Mouse (Mus musculus): ENCODE results near the gene Crip2.

Crip2 gene

GRCm38 (mm10) chr12:113124726-113125125, 15.3 kb upstream of the Crip2 start:
- in situ Hi-C loops (cut with MboI; ENCODE audit: low sequenced_read_pairs) = no loop called here

GRCm38 (mm10) chr12:113130732-113131131, 9.3 kb upstream of the Crip2 start:
- in situ Hi-C loops (cut with MboI; ENCODE audit: low sequenced_read_pairs) = no loop called here

DNA sequence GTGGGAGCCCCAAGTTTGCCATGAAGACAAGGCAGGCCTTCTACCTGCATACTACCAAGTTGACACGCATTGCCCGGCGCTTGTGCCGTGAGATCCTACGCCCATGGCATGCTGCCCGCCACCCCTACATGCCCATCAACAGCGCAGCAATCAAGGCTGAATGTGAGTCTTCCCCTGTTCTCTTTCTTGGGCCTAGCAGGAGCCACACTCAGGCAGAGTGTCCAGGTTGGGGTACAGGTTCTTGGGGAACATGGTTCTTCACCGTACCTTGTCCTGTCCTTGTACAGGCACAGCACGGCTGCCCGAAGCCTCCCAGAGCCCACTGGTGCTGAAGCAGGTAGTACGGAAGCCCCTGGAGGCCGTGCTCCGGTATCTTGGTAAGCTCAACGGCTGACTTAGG, 8.4 kb upstream of the Crip2 start:
- in situ Hi-C loops (cut with MboI; ENCODE audit: low sequenced_read_pairs) = no loop called here

GRCm38 (mm10) chr12:113132567-113132966, 7.5 kb upstream of the Crip2 start:
- in situ Hi-C loops (cut with MboI; ENCODE audit: low sequenced_read_pairs) = no loop called here

GRCm38 (mm10) chr12:113133260-113133659, 6.8 kb upstream of the Crip2 start:
- in situ Hi-C loops (cut with MboI; ENCODE audit: low sequenced_read_pairs) = no loop called here

GRCm38 (mm10) chr12:113133861-113134403, 6.1 kb upstream of the Crip2 start:
- in situ Hi-C loops (cut with MboI; ENCODE audit: low sequenced_read_pairs) = no loop called here

GRCm38 (mm10) chr12:113134502-113134901, 5.5 kb upstream of the Crip2 start:
- in situ Hi-C loops (cut with MboI; ENCODE audit: low sequenced_read_pairs) = no loop called here

- in situ Hi-C loops (cut with MboI; ENCODE audit: low sequenced_read_pairs) = no loop called here
Observed at GRCm38 (mm10) chr12:113135401-113135800, 4.6 kb upstream of the Crip2 start.

- in situ Hi-C loops (cut with MboI; ENCODE audit: low sequenced_read_pairs) = no loop called here
Observed at GRCm38 (mm10) chr12:113136492-113137020, 3.5 kb upstream of the Crip2 start.

DNA sequence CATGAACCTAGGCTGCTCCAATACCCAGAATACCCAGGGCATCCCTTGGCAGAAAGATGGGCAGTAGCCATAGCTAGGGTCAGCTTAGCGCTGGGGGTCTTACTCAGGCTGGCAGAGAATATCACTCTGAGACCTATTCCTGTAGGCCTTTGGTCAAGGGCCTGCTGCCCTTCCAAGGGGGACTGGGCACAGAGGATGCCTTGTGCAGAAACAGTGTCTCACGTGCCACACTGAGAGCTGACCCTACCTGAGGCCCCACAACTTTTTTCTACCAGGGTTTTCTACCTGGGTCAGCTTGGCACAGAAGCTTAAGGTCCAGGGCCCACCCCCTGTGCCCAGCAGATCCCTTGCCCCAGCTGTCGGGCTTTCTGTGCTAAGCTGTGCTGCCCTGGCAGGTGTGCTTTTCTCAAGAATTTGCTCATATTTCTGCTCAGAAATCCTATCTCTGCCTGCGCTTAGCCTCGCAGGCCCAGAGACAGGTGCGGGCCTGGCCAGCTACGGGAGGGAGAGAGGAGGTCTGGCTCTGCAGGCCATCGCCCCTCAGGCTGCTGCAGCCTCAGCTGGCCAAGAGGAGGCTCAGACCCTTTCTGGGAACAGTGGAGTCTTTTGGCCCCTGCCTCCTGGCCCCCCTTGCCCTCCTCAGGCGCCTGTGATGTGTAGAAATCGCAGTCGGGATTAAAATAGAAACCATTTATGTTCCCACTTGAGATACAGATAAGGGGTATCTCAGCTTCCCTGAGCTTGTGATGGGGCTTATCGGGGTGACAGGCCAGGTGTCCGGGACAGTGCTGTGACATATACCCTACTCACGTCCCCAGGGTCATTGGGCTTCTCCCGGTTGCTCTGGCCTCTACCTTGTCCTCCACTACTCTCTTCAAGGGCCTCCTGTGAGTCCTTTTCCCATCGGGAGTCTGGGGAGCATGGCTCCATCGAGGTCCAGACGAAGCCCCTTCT, 2.5 kb upstream of the Crip2 start:
- in situ Hi-C loops (cut with MboI; ENCODE audit: low sequenced_read_pairs) = no loop called here

GRCm38 (mm10) chr12:113138291-113138690, 1.7 kb upstream of the Crip2 start:
- in situ Hi-C loops (cut with MboI; ENCODE audit: low sequenced_read_pairs) = no loop called here

GRCm38 (mm10) chr12:113138901-113139864, 853 bp upstream of the Crip2 start:
- in situ Hi-C loops (cut with MboI; ENCODE audit: low sequenced_read_pairs) = no loop called here

DNA sequence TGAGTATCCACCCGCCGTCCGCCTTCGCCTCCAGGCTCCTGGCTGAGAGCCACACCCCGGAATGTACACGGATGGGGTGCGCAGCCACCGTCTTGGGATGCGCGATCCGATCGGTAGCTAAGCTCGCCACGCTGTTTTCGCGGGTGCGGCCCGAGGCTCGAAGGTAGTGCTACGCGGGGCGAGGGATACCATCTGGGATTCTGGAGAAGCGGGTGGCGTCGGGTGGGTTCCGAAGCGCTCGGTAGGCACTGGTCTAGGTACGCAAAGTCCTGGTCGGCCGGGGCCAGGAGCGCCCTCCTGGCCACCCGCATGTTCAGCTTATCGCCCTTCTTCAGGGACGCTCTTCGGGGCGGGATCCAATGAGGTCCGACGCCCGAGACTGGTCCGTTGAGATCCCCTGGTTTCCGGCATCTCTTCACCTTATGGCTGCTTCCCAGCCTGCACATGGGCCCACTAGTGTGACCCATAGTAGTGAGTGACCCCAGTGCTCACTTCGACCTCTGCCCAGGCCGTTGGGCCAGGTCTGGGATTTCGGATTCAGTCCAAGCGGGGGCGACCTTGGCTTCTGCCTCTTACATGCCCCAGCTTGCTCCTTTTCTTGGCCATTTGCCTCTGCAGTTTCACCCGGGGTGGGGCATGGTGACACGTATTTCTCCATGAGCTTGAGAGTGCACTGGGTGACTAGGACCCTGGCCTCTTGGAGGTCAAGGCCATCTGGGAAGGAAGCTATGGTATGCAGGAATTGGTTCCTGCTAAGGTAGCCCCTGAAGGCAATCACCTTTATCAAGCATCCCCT, 778 bp downstream of the Crip2 start:
- in situ Hi-C loops (cut with MboI; ENCODE audit: low sequenced_read_pairs) = no loop called here

GRCm38 (mm10) chr12:113141531-113141973, 1.5 kb downstream of the Crip2 start:
- in situ Hi-C loops (cut with MboI; ENCODE audit: low sequenced_read_pairs) = no loop called here

- in situ Hi-C loops (cut with MboI; ENCODE audit: low sequenced_read_pairs) = no loop called here
Observed at GRCm38 (mm10) chr12:113142021-113142975, 2.3 kb downstream of the Crip2 start.

GRCm38 (mm10) chr12:113143164-113143563, 3.1 kb downstream of the Crip2 start:
- in situ Hi-C loops (cut with MboI; ENCODE audit: low sequenced_read_pairs) = no loop called here

- in situ Hi-C loops (cut with MboI; ENCODE audit: low sequenced_read_pairs) = no loop called here
Observed at GRCm38 (mm10) chr12:113144001-113144756, 4.1 kb downstream of the Crip2 start.

DNA sequence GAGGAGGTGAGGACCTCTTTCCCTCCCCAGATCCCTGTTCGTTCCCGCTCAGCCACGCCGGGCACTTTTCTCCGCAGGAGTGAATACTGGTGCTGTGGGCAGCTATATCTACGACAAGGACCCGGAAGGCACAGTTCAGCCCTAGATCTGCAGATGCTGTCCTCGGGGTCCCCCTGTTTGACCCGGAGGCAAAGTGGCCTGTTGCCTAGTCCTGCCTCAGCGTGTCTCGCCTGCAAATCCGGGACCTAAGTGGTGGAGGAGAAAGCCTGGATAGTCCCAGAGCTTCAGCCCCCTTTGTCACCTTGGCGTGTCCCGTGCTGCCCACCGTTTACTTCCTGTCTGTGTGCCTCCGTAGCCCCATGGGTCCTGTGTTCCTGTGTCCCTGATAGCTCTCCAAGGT, 4.8 kb downstream of the Crip2 start:
- in situ Hi-C loops (cut with MboI; ENCODE audit: low sequenced_read_pairs) = no loop called here

Data from CH12F3 (cell line).